Mouse (Mus musculus) forebrain, embryonic 13.5 days (tissue): ENCODE data around the gene Gm20388. TPM values are rescaled to one million over a fixed set of nuclear protein-coding genes. Genes with fewer than 3 reads are reported as not detected.

Experiments used
- ATAC-seq: fragments of 200-750 bp; cut with Nextera tagmentation; 2 replicates; pipeline ENCODE4 v1.8.0; 2017
- H3K27ac ChIP-seq: fragments of 300-500 bp; sonication (generic); 2 replicates; pipeline ENCODE4 v1.5.1; 2015; ENCODE audit warnings: inconsistent platforms, mild to moderate bottlenecking, moderate library complexity
- H3K27me3 ChIP-seq: fragments of 300-500 bp; sonication (generic); 2 replicates; pipeline ENCODE4 v1.6.1; 2015; ENCODE audit warnings: mild to moderate bottlenecking, inconsistent platforms
- H3K36me3 ChIP-seq: fragments of 300-500 bp; sonication (generic); 2 replicates; pipeline ENCODE4 v1.6.1; 2015; ENCODE audit warnings: mild to moderate bottlenecking, inconsistent platforms; ENCODE audit not compliant: poor library complexity, severe bottlenecking
- H3K4me1 ChIP-seq: fragments of 300-500 bp; sonication (generic); 2 replicates; pipeline ENCODE4 v1.6.1; 2015; ENCODE audit warnings: inconsistent platforms
- H3K4me2 ChIP-seq: fragments of 300-500 bp; sonication (generic); 2 replicates; pipeline ENCODE4 v1.6.1; 2015; ENCODE audit warnings: inconsistent platforms, mild to moderate bottlenecking, moderate library complexity
- H3K4me3 ChIP-seq: fragments of 300-500 bp; sonication (generic); 2 replicates; pipeline ENCODE4 v1.5.1; 2015; ENCODE audit warnings: mild to moderate bottlenecking, inconsistent platforms
- H3K9ac ChIP-seq: fragments of 300-500 bp; sonication (generic); 2 replicates; pipeline ENCODE4 v1.6.1; 2015; ENCODE audit warnings: mild to moderate bottlenecking, inconsistent platforms
- H3K9me3 ChIP-seq: fragments of 300-500 bp; sonication (generic); replicated peaks from 2 replicates; pipeline ENCODE4 v1.6.1; 2016; ENCODE audit warnings: inconsistent platforms
- WGBS: fragments of 180-500 bp; shearing (Covaris S2); methylation state at CpG from one replicate; pipeline ENCODE4 v1.1.7; 2015; 5-methylcytosine and 5-hydroxymethylcytosine counted together
- polyA plus RNA-seq: library from polyadenylated mRNA; unstranded; fragments of >200 nt; fragmentation: Nextera tagmentation; extraction: Ambion mirVana; gene quantifications from 2 replicates; pipeline ENCODE4 v1.2.1, GENCODE M21; 2015

Gene Gm20388
- polyA plus RNA-seq, 1 experiment from 2014 or later = 5.6 TPM

- Histone ChIP-seq H3K36me3 (no peaks in the 10 kb centered on the region), H3K9me3 (no peaks in the 10 kb centered on the region), H3K4me3 (no peak overlapping the region), H3K9ac (no peak overlapping the region), H3K4me1 (no peaks in the 10 kb centered on the region), H3K27ac (no peak overlapping the region), H3K4me2 (no peak overlapping the region), H3K27me3 (no peaks in the 10 kb centered on the region)
- 76% methylated on average over 10 of the region's 12 CpGs for WGBS
- no peak for ATAC-seq
These were observed 1951.3 kb downstream of the Gm20388 start for GRCm38 (mm10) chr8:121861806-121862548.

GRCm38 (mm10) chr8:121865356-121865755, 1954.7 kb downstream of the Gm20388 start:
- Histone ChIP-seq H3K4me1 (no peaks in the 10 kb centered on the region), H3K4me3 (no peak overlapping the region), H3K27me3 (no peaks in the 10 kb centered on the region), H3K36me3 (no peaks in the 10 kb centered on the region), H3K4me2 (no peak overlapping the region), H3K9me3 (no peaks in the 10 kb centered on the region), H3K9ac (no peak overlapping the region), H3K27ac (no peak overlapping the region)
- 85% methylated on average over 8 of the region's 8 CpGs for WGBS
- no peak for ATAC-seq

GRCm38 (mm10) chr8:121868196-121868595, 1957.6 kb downstream of the Gm20388 start:
- no peaks in the 10 kb centered on the region for H3K27me3 ChIP-seq
- no peak for ATAC-seq
- H3K9ac ChIP-seq = no peak overlapping the region
- no peak overlapping the region for H3K4me2 ChIP-seq
- no peak overlapping the region for H3K4me3 ChIP-seq
- H3K36me3 ChIP-seq = no peaks in the 10 kb centered on the region
- WGBS = 93% methylated on average over 5 of the region's 5 CpGs
- no peak overlapping the region for H3K27ac ChIP-seq
- no peaks in the 10 kb centered on the region for H3K9me3 ChIP-seq
- peaks cover 10% of the 10 kb centered on the region for H3K4me1 ChIP-seq

GRCm38 (mm10) chr8:121868896-121869295, 1958.3 kb downstream of the Gm20388 start:
- no peak overlapping the region for H3K27ac ChIP-seq
- no peak overlapping the region for H3K4me2 ChIP-seq
- WGBS = 80% methylated on average over 7 of the region's 7 CpGs
- H3K4me3 ChIP-seq = no peak overlapping the region
- H3K9me3 ChIP-seq = no peaks in the 10 kb centered on the region
- H3K36me3 ChIP-seq = no peaks in the 10 kb centered on the region
- H3K4me1 ChIP-seq = peaks cover 10% of the 10 kb centered on the region
- H3K9ac ChIP-seq = no peak overlapping the region
- no peak for ATAC-seq
- H3K27me3 ChIP-seq = no peaks in the 10 kb centered on the region

- no peak overlapping the region for H3K4me3 ChIP-seq
- no peaks in the 10 kb centered on the region for H3K27me3 ChIP-seq
- no peaks in the 10 kb centered on the region for H3K36me3 ChIP-seq
- H3K4me1 ChIP-seq = peaks cover 10% of the 10 kb centered on the region
- H3K9me3 ChIP-seq = no peaks in the 10 kb centered on the region
- no peak overlapping the region for H3K9ac ChIP-seq
- WGBS = 91% methylated on average over 2 of the region's 2 CpGs
- H3K27ac ChIP-seq = no peak overlapping the region
- no peak overlapping the region for H3K4me2 ChIP-seq
- ATAC-seq = no peak
These were observed 1959.5 kb downstream of the Gm20388 start for GRCm38 (mm10) chr8:121870190-121870589.

- Histone ChIP-seq H3K4me1 (peaks cover 10% of the 10 kb centered on the region), H3K27me3 (no peaks in the 10 kb centered on the region), H3K9ac (0 out of 2 replicates have a peak overlapping the region, but pooled peaks have one; percentile 6), H3K27ac (no peak overlapping the region), H3K4me2 (peak overlapping the region; percentile 8; the same call in 1 of the 2 replicates), H3K9me3 (no peaks in the 10 kb centered on the region), H3K4me3 (no peak overlapping the region), H3K36me3 (no peaks in the 10 kb centered on the region)
- ATAC-seq = no peak
- WGBS = 13% methylated on average over 10 of the region's 10 CpGs
These were observed 1961.3 kb downstream of the Gm20388 start for GRCm38 (mm10) chr8:121871833-121872440.

GRCm38 (mm10) chr8:121874031-121874430, 1963.4 kb downstream of the Gm20388 start:
- Histone ChIP-seq H3K9ac (no peak overlapping the region), H3K4me3 (no peak overlapping the region), H3K4me2 (no peak overlapping the region), H3K27me3 (no peaks in the 10 kb centered on the region), H3K36me3 (no peaks in the 10 kb centered on the region), H3K9me3 (no peaks in the 10 kb centered on the region), H3K27ac (no peak overlapping the region), H3K4me1 (peaks cover 10% of the 10 kb centered on the region)
- no peak for ATAC-seq
- 68% methylated on average over 9 of the region's 9 CpGs for WGBS

GRCm38 (mm10) chr8:121875045-121875444, 1964.4 kb downstream of the Gm20388 start:
- ATAC-seq = no peak
- Histone ChIP-seq H3K4me2 (no peak overlapping the region), H3K36me3 (no peaks in the 10 kb centered on the region), H3K4me1 (peaks cover 18% of the 10 kb centered on the region), H3K27me3 (no peaks in the 10 kb centered on the region), H3K9me3 (no peaks in the 10 kb centered on the region), H3K9ac (no peak overlapping the region), H3K27ac (no peak overlapping the region), H3K4me3 (no peak overlapping the region)
- 80% methylated on average over 3 of the region's 3 CpGs for whole genome bisulfite sequencing

GRCm38 (mm10) chr8:121875517-121875916, 1964.9 kb downstream of the Gm20388 start:
- H3K4me1 ChIP-seq = peaks cover 18% of the 10 kb centered on the region
- no peak for ATAC-seq
- WGBS = 89% methylated on average over 9 of the region's 9 CpGs

GRCm38 (mm10) chr8:121877212-121877611, 1966.6 kb downstream of the Gm20388 start:
- Histone ChIP-seq H3K9ac (no peak overlapping the region), H3K27me3 (no peaks in the 10 kb centered on the region), H3K27ac (no peak overlapping the region), H3K4me1 (peaks cover 12% of the 10 kb centered on the region), H3K4me3 (no peak overlapping the region), H3K36me3 (peaks cover 8% of the 10 kb centered on the region; the same call in 1 of the 2 replicates), H3K4me2 (no peak overlapping the region), H3K9me3 (no peaks in the 10 kb centered on the region)
- no peak for ATAC-seq
- 78% methylated on average over 5 of the region's 5 CpGs for WGBS

More at GRCm38 (mm10) chr8:121875517-121875916, 1964.9 kb downstream of the Gm20388 start:
- H3K4me2 ChIP-seq = no peak overlapping the region
- H3K27ac ChIP-seq = no peak overlapping the region
- no peaks in the 10 kb centered on the region for H3K27me3 ChIP-seq
- H3K9ac ChIP-seq = no peak overlapping the region
- H3K9me3 ChIP-seq = no peaks in the 10 kb centered on the region
- H3K36me3 ChIP-seq = no peaks in the 10 kb centered on the region
- no peak overlapping the region for H3K4me3 ChIP-seq

- H3K36me3 ChIP-seq = peaks cover 16% of the 10 kb centered on the region
- H3K9ac ChIP-seq = no peak overlapping the region
- no peaks in the 10 kb centered on the region for H3K9me3 ChIP-seq
- H3K4me3 ChIP-seq = no peak overlapping the region
- WGBS = 89% methylated on average over 7 of the region's 7 CpGs
- ATAC-seq = no peak
- no peak overlapping the region for H3K4me2 ChIP-seq
- peaks cover 8% of the 10 kb centered on the region; the same call in 1 of the 2 replicates for H3K4me1 ChIP-seq
- no peak overlapping the region for H3K27ac ChIP-seq
- H3K27me3 ChIP-seq = no peaks in the 10 kb centered on the region
These were observed 1967.3 kb downstream of the Gm20388 start for GRCm38 (mm10) chr8:121877828-121878480.

GRCm38 (mm10) chr8:121879712-121880111, 1969.1 kb downstream of the Gm20388 start:
- Histone ChIP-seq H3K27ac (no peak overlapping the region), H3K4me3 (no peak overlapping the region), H3K9ac (no peak overlapping the region), H3K4me2 (no peak overlapping the region), H3K36me3 (peaks cover 34% of the 10 kb centered on the region), H3K9me3 (no peaks in the 10 kb centered on the region), H3K27me3 (no peaks in the 10 kb centered on the region), H3K4me1 (peaks cover 8% of the 10 kb centered on the region; the same call in 1 of the 2 replicates)
- no peak for ATAC-seq
- WGBS = 84% methylated on average over 3 of the region's 3 CpGs
